Mouse (Mus musculus): Measurements from ENCODE around the gene Nuak2. TPM values are rescaled to one million over a fixed set of nuclear protein-coding genes. Genes with fewer than 3 reads are reported as not detected.
A peak's percentile ranks its signal among the peaks of the same experiment; 100 is the strongest.
"Not testable (repeated sequence)": the region's sequence is repeated elsewhere in the genome, so short reads cannot be mapped to it uniquely, and the experiment has no call there.

The Nuak2 gene
- polyA plus RNA-seq, 1 experiment from 2014 or later = 38.0 TPM

- no peaks in the 10 kb centered on the region for H3K36me3 ChIP-seq (ENCODE audit: control insufficient read depth, insufficient read depth, low read length)
- H3K4me2 ChIP-seq (ENCODE audit: low read length) = no peak overlapping the region
- DNase-seq (no peak), ATAC-seq (ENCODE audit: low FRiP score, low TSS enrichment) (no peak)
- H3K27ac ChIP-seq (replicated peaks; ENCODE audit: low read depth, low read length) = no peak overlapping the region
- H3K9ac ChIP-seq (replicated peaks; ENCODE audit: low read length) = no peak overlapping the region
- no peaks in the 10 kb centered on the region for H3K9me3 ChIP-seq (ENCODE audit: control insufficient read depth, low read length)
- no peaks in the 10 kb centered on the region for H3K27me3 ChIP-seq (ENCODE audit: control insufficient read depth, insufficient read depth, low read length)
- no peaks in the 10 kb centered on the region for H3K4me1 ChIP-seq (ENCODE audit: control insufficient read depth, insufficient read depth, low read length)
- H3K4me3 ChIP-seq (replicated peaks; ENCODE audit: low read depth, low read length) = no peak overlapping the region
These were observed 31.0 kb downstream of the Nuak2 start for GRCm38 (mm10) chr1:132346951-132347350.

GRCm38 (mm10) chr1:132348401-132348800 lies 32.5 kb downstream of the Nuak2 start:
- Histone ChIP-seq H3K9ac (replicated peaks; ENCODE audit: low read length) (no peak overlapping the region), H3K4me3 (replicated peaks; ENCODE audit: low read depth, low read length) (no peak overlapping the region), H3K27me3 (ENCODE audit: control insufficient read depth, insufficient read depth, low read length) (no peaks in the 10 kb centered on the region), H3K9me3 (ENCODE audit: control insufficient read depth, low read length) (no peaks in the 10 kb centered on the region), H3K4me1 (ENCODE audit: control insufficient read depth, insufficient read depth, low read length) (no peaks in the 10 kb centered on the region), H3K36me3 (ENCODE audit: control insufficient read depth, insufficient read depth, low read length) (no peaks in the 10 kb centered on the region), H3K4me2 (ENCODE audit: low read length) (no peak overlapping the region), H3K27ac (replicated peaks; ENCODE audit: low read depth, low read length) (no peak overlapping the region)
- 86% methylated on average over 5 of the region's 5 CpGs for WGBS
- no peak for ATAC-seq (ENCODE audit: low FRiP score, low TSS enrichment)
- no peak for DNase-seq

GRCm38 (mm10) chr1:132349049-132349448 lies 33.1 kb downstream of the Nuak2 start:
- not testable (repeated sequence) for H3K4me2 ChIP-seq (ENCODE audit: low read length); H3K9me3 ChIP-seq (ENCODE audit: control insufficient read depth, low read length); H3K4me3 ChIP-seq (replicated peaks; ENCODE audit: low read depth, low read length); H3K27me3 ChIP-seq (ENCODE audit: control insufficient read depth, insufficient read depth, low read length); ATAC-seq (ENCODE audit: low FRiP score, low TSS enrichment); H3K36me3 ChIP-seq (ENCODE audit: control insufficient read depth, insufficient read depth, low read length); DNase-seq; H3K27ac ChIP-seq (replicated peaks; ENCODE audit: low read depth, low read length); H3K9ac ChIP-seq (replicated peaks; ENCODE audit: low read length); H3K4me1 ChIP-seq (ENCODE audit: control insufficient read depth, insufficient read depth, low read length)

- ATAC-seq (ENCODE audit: low FRiP score, low TSS enrichment); H3K36me3 ChIP-seq (ENCODE audit: control insufficient read depth, insufficient read depth, low read length); H3K27me3 ChIP-seq (ENCODE audit: control insufficient read depth, insufficient read depth, low read length); H3K9ac ChIP-seq (replicated peaks; ENCODE audit: low read length); DNase-seq; H3K9me3 ChIP-seq (ENCODE audit: control insufficient read depth, low read length); H3K4me3 ChIP-seq (replicated peaks; ENCODE audit: low read depth, low read length); H3K4me2 ChIP-seq (ENCODE audit: low read length); H3K27ac ChIP-seq (replicated peaks; ENCODE audit: low read depth, low read length); H3K4me1 ChIP-seq (ENCODE audit: control insufficient read depth, insufficient read depth, low read length): not testable (repeated sequence)
- WGBS = 98% methylated on average over 3 of the region's 3 CpGs
These were observed 33.7 kb downstream of the Nuak2 start for GRCm38 (mm10) chr1:132349601-132350000.

GRCm38 (mm10) chr1:132351058-132351457 lies 35.1 kb downstream of the Nuak2 start:
- H3K36me3 ChIP-seq (ENCODE audit: control insufficient read depth, insufficient read depth, low read length) = no peaks in the 10 kb centered on the region
- H3K4me2 ChIP-seq (ENCODE audit: low read length) = no peak overlapping the region
- no peaks in the 10 kb centered on the region; the same call in 1 of the 2 replicates for H3K4me1 ChIP-seq (ENCODE audit: control insufficient read depth, insufficient read depth, low read length)
- ATAC-seq (ENCODE audit: low FRiP score, low TSS enrichment) (no peak), DNase-seq (no peak)
- no peaks in the 10 kb centered on the region for H3K27me3 ChIP-seq (ENCODE audit: control insufficient read depth, insufficient read depth, low read length)
- no peak overlapping the region for H3K27ac ChIP-seq (replicated peaks; ENCODE audit: low read depth, low read length)
- 96% methylated on average over 4 of the region's 4 CpGs for WGBS
- H3K4me3 ChIP-seq (replicated peaks; ENCODE audit: low read depth, low read length) = no peak overlapping the region
- H3K9ac ChIP-seq (replicated peaks; ENCODE audit: low read length) = no peak overlapping the region
- no peaks in the 10 kb centered on the region for H3K9me3 ChIP-seq (ENCODE audit: control insufficient read depth, low read length)

GRCm38 (mm10) chr1:132353389-132353788 lies 37.5 kb downstream of the Nuak2 start:
- WGBS = 72% methylated on average over 5 of the region's 5 CpGs
- no peak overlapping the region for H3K9ac ChIP-seq (replicated peaks; ENCODE audit: low read length)
- DNase-seq = no peak
- no peaks in the 10 kb centered on the region; the same call in 1 of the 2 replicates for H3K4me1 ChIP-seq (ENCODE audit: control insufficient read depth, insufficient read depth, low read length)
- no peak for ATAC-seq (ENCODE audit: low FRiP score, low TSS enrichment)
- H3K27ac ChIP-seq (replicated peaks; ENCODE audit: low read depth, low read length) = no peak overlapping the region
- H3K9me3 ChIP-seq (ENCODE audit: control insufficient read depth, low read length) = no peaks in the 10 kb centered on the region
- no peaks in the 10 kb centered on the region for H3K27me3 ChIP-seq (ENCODE audit: control insufficient read depth, insufficient read depth, low read length)
- H3K4me2 ChIP-seq (ENCODE audit: low read length) = no peak overlapping the region
- H3K36me3 ChIP-seq (ENCODE audit: control insufficient read depth, insufficient read depth, low read length) = peaks cover 18% of the 10 kb centered on the region
- H3K4me3 ChIP-seq (replicated peaks; ENCODE audit: low read depth, low read length) = no peak overlapping the region

- H3K9ac ChIP-seq (replicated peaks; ENCODE audit: low read length) = no peak overlapping the region
- WGBS = 75% methylated on average over 9 of the region's 9 CpGs
- H3K4me1 ChIP-seq (ENCODE audit: control insufficient read depth, insufficient read depth, low read length) = no peaks in the 10 kb centered on the region; the same call in 1 of the 2 replicates
- no peak overlapping the region for H3K4me3 ChIP-seq (replicated peaks; ENCODE audit: low read depth, low read length)
- no peak overlapping the region for H3K4me2 ChIP-seq (ENCODE audit: low read length)
- H3K9me3 ChIP-seq (ENCODE audit: control insufficient read depth, low read length) = no peaks in the 10 kb centered on the region
- no peaks in the 10 kb centered on the region for H3K27me3 ChIP-seq (ENCODE audit: control insufficient read depth, insufficient read depth, low read length)
- no peak overlapping the region for H3K27ac ChIP-seq (replicated peaks; ENCODE audit: low read depth, low read length)
- H3K36me3 ChIP-seq (ENCODE audit: control insufficient read depth, insufficient read depth, low read length) = peaks cover 27% of the 10 kb centered on the region
- no peak for DNase-seq
- no peak for ATAC-seq (ENCODE audit: low FRiP score, low TSS enrichment)
These were observed 38.3 kb downstream of the Nuak2 start for GRCm38 (mm10) chr1:132354234-132354633.

- H3K27me3 ChIP-seq (ENCODE audit: control insufficient read depth, insufficient read depth, low read length) = no peaks in the 10 kb centered on the region
- H3K4me1 ChIP-seq (ENCODE audit: control insufficient read depth, insufficient read depth, low read length) = no peaks in the 10 kb centered on the region; the same call in 1 of the 2 replicates
- H3K9ac ChIP-seq (replicated peaks; ENCODE audit: low read length) = no peak overlapping the region; the same call in 1 of the 2 replicates
- 44% methylated on average over 6 of the region's 6 CpGs for WGBS
- DNase-seq = no peak
- H3K4me3 ChIP-seq (replicated peaks; ENCODE audit: low read depth, low read length) = no peak overlapping the region
- H3K36me3 ChIP-seq (ENCODE audit: control insufficient read depth, insufficient read depth, low read length) = peaks cover 36% of the 10 kb centered on the region
- H3K9me3 ChIP-seq (ENCODE audit: control insufficient read depth, low read length) = no peaks in the 10 kb centered on the region
- no peak for ATAC-seq (ENCODE audit: low FRiP score, low TSS enrichment)
- 0 out of 2 replicates have a peak overlapping the region, but pooled peaks have one; percentile 6 for H3K27ac ChIP-seq (replicated peaks; ENCODE audit: low read depth, low read length)
- no peak overlapping the region for H3K4me2 ChIP-seq (ENCODE audit: low read length)
These were observed 39.3 kb downstream of the Nuak2 start for GRCm38 (mm10) chr1:132355162-132355601.

GRCm38 (mm10) chr1:132355841-132356242 lies 39.9 kb downstream of the Nuak2 start:
- peak; percentile 82 for ATAC-seq (ENCODE audit: low FRiP score, low TSS enrichment)
- Histone ChIP-seq H3K9me3 (ENCODE audit: control insufficient read depth, low read length) (no peaks in the 10 kb centered on the region), H3K4me1 (ENCODE audit: control insufficient read depth, insufficient read depth, low read length) (no peaks in the 10 kb centered on the region; the same call in 1 of the 2 replicates), H3K27me3 (ENCODE audit: control insufficient read depth, insufficient read depth, low read length) (no peaks in the 10 kb centered on the region), H3K4me2 (ENCODE audit: low read length) (no peak overlapping the region), H3K9ac (replicated peaks; ENCODE audit: low read length) (no peak overlapping the region), H3K4me3 (replicated peaks; ENCODE audit: low read depth, low read length) (no peak overlapping the region), H3K27ac (replicated peaks; ENCODE audit: low read depth, low read length) (peak overlapping the region; percentile 69), H3K36me3 (ENCODE audit: control insufficient read depth, insufficient read depth, low read length) (peaks cover 43% of the 10 kb centered on the region)
- peak; percentile 94 for DNase-seq
- 0% methylated on average over 3 of the region's 3 CpGs for WGBS
